Mouse (Mus musculus) limb, embryonic 10.5 days (tissue): Measurements from ENCODE around the gene Rapsn. TPM values are rescaled to one million over a fixed set of nuclear protein-coding genes. Genes with fewer than 3 reads are reported as not detected.

ENCODE experiments used
- DNase-seq: peaks from one replicate; pipeline ENCODE4 v3.0.0-alpha.2; 2017; ENCODE audit warnings: low spot score
- H3K27ac ChIP-seq: fragments of 300-500 bp; sonication (generic); 2 replicates; pipeline ENCODE4 v1.5.1; 2016; ENCODE audit warnings: mild to moderate bottlenecking
- H3K27me3 ChIP-seq: fragments of 300-500 bp; sonication (generic); 2 replicates; pipeline ENCODE4 v1.6.1; 2016; ENCODE audit warnings: low read depth, mild to moderate bottlenecking; ENCODE audit not compliant: poor library complexity, severe bottlenecking
- H3K36me3 ChIP-seq: fragments of 300-500 bp; sonication (generic); 2 replicates; pipeline ENCODE4 v1.6.1; 2016; ENCODE audit warnings: mild to moderate bottlenecking, moderate library complexity
- H3K4me1 ChIP-seq: fragments of 300-500 bp; sonication (generic); 2 replicates; pipeline ENCODE4 v1.6.1; 2016
- H3K4me3 ChIP-seq: fragments of 300-500 bp; sonication (generic); 2 replicates; pipeline ENCODE4 v1.5.1; 2016; ENCODE audit warnings: mild to moderate bottlenecking, moderate library complexity
- H3K9me3 ChIP-seq: fragments of 300-500 bp; sonication (generic); replicated peaks from 2 replicates; pipeline ENCODE4 v1.6.1; 2016; ENCODE audit warnings: mild to moderate bottlenecking
- WGBS: fragments of 180-500 bp; shearing (Covaris S2); methylation state at CpG from one replicate; pipeline ENCODE4 v1.1.7; 2016; 5-methylcytosine and 5-hydroxymethylcytosine counted together
- polyA plus RNA-seq: library from polyadenylated mRNA; unstranded; fragments of >200 nt; fragmentation: Nextera tagmentation; extraction: Ambion mirVana; gene quantifications from 2 replicates; pipeline ENCODE4 v1.2.1, GENCODE M21; 2016

Rapsn gene
- polyA plus RNA-seq, 1 experiment from 2014 or later: 1.4 TPM

DNA sequence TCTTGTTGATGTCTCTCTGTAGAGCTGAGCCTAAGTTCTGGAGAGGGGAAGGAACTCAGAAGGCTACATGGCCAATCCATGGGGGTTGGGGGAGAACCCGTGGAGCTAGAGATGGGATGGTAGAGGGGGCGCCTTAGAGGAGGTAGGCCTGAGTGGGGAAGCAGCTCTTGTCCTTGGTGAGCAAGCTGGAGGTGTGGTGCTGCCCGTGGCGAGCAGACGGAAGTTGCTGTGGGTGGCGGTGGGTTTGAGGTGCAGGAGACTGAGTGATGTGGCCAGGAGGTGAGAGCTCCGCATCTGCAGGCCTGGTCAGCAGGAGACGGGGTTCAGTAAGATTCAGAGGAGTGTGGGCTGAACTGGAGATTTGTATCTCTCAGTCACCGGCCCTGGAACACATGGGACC is 52.0 kb downstream of the Rapsn start:
- WGBS: 91% methylated on average over 9 of the region's 9 CpGs
- H3K27me3 ChIP-seq: no peaks in the 10 kb centered on the region

DNA sequence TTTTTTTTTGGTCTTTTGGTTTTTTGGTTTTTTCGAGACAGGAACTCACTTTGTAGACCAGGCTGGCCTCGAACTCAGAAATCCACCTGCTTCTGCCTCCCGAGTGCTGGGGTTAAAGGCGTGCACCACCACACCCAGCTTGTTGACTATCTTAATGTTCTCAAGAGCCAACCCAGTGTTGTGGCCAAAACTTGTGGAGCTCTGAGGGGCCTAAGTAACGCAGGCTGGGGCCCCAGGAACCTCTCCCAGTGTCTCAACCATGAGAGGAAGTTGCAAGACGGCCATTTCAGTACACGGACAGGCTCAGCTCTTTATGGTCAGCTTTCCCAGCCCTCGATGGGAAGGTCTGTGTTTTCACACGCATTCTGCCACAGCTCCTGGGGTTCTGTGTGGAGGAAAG is 53.6 kb downstream of the Rapsn start:
- Histone ChIP-seq H3K27me3 (no peaks in the 10 kb centered on the region), H3K9me3 (no peaks in the 10 kb centered on the region), H3K27ac (no peak overlapping the region), H3K4me3 (no peak overlapping the region), H3K36me3 (no peaks in the 10 kb centered on the region), H3K4me1 (peaks cover 9% of the 10 kb centered on the region)
- DNase-seq: no peak
- WGBS: 81% methylated on average over 9 of the region's 9 CpGs

More for the DNA sequence above, 52.0 kb downstream of the Rapsn start:
- Histone ChIP-seq H3K36me3 (no peaks in the 10 kb centered on the region), H3K4me1 (peaks cover 16% of the 10 kb centered on the region), H3K4me3 (no peak overlapping the region), H3K27ac (no peak overlapping the region), H3K9me3 (no peaks in the 10 kb centered on the region)
- DNase-seq: no peak

DNA sequence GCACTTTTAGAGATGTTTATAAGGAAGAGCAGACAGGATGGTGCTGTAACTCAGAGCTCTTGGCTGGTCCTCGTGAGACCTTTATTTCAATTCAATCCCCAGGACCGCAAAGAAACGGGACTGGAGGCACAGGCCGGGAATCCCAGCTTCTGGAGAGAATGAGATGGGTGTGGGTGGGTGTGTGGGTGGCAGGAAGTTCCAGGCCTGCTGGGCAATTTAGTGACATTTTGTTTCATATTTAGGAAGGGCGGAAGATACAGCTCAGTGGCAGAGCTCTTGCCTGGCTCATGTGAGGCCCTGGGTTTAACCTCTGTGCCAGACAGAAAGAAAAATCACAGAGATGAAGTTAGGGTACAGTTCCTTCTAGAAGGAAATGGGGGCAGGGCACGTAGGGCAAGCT is 54.8 kb downstream of the Rapsn start:
- Histone ChIP-seq H3K36me3 (no peaks in the 10 kb centered on the region), H3K4me1 (0 out of 2 replicates have a peak, but pooled peaks cover 3% of the 10 kb centered on the region), H3K27me3 (no peaks in the 10 kb centered on the region), H3K27ac (no peak overlapping the region), H3K4me3 (no peak overlapping the region), H3K9me3 (no peaks in the 10 kb centered on the region)
- no peak for DNase-seq
- WGBS: 80% methylated on average over 6 of the region's 6 CpGs

DNA sequence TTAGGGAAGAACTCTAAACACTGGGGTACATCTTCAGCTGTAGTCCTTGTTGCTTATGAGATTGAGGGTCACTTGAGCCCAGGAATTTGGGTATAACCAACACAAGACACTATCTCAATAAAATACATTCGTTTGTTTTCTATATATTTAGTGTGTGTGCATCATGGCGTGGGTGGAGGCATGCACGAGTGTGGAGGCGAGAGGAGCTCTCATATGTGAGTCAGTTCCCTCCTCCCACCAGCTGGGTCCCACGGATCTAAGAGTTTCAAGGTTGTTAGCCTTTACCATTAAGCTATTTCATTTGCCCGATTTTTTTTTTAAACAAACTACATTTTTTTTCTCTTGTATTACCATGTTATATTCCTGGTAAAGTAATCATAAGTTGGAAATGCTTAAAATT is 55.4 kb downstream of the Rapsn start:
- Histone ChIP-seq H3K4me3 (no peak overlapping the region), H3K36me3 (no peaks in the 10 kb centered on the region), H3K4me1 (0 out of 2 replicates have a peak, but pooled peaks cover 3% of the 10 kb centered on the region), H3K27ac (no peak overlapping the region), H3K9me3 (no peaks in the 10 kb centered on the region), H3K27me3 (no peaks in the 10 kb centered on the region)
- 81% methylated on average over 6 of the region's 6 CpGs for WGBS
- DNase-seq: no peak

Other genes starting within 250 kb of the Rapsn start
- gene Mtch2, start 188.5 kb upstream of the Rapsn start, polyA plus RNA-seq: 217 and 233 TPM in 2 replicates
- 3.2 and 5.5 TPM in 2 replicates for gene C1qtnf4, start 149.8 kb upstream of the Rapsn start, polyA plus RNA-seq
- 52.0 and 63.6 TPM in 2 replicates for gene Kbtbd4, start 130.9 kb upstream of the Rapsn start, polyA plus RNA-seq
- 216 and 220 TPM in 2 replicates for gene Ndufs3, start 130.8 kb upstream of the Rapsn start, polyA plus RNA-seq
- 139 and 150 TPM in 2 replicates for gene Celf1, start 95.2 kb upstream of the Rapsn start, polyA plus RNA-seq
- gene Psmc3, start 18.4 kb downstream of the Rapsn start, polyA plus RNA-seq: 359 and 373 TPM in 2 replicates
- 18.1 and 31.6 TPM in 2 replicates for gene Slc39a13, start 34.8 kb downstream of the Rapsn start, polyA plus RNA-seq
- gene Spi1, start 46.8 kb downstream of the Rapsn start, polyA plus RNA-seq: 2.0 and 2.6 TPM in 2 replicates
- gene Mybpc3, start 82.5 kb downstream of the Rapsn start, polyA plus RNA-seq: 0.44 and 0.49 TPM in 2 replicates
- 8.4 and 10.9 TPM in 2 replicates for gene Madd, start 148.2 kb downstream of the Rapsn start, polyA plus RNA-seq
- 1.5 and 1.7 TPM in 2 replicates for gene Nr1h3, start 167.2 kb downstream of the Rapsn start, polyA plus RNA-seq
- 23.8 and 27.3 TPM in 2 replicates for gene Acp2, start 167.3 kb downstream of the Rapsn start, polyA plus RNA-seq
- 10.4 and 12.7 TPM in 2 replicates for gene Ddb2, start 201.4 kb downstream of the Rapsn start, polyA plus RNA-seq
- gene Pacsin3, start 220.3 kb downstream of the Rapsn start, polyA plus RNA-seq: 23.6 and 37.0 TPM in 2 replicates
- 101 and 113 TPM in 2 replicates for gene Arfgap2, start 229.4 kb downstream of the Rapsn start, polyA plus RNA-seq